Mouse (Mus musculus) MN1 (cell line): ENCODE results near the gene Exoc6.
"Not testable (repeated sequence)": the region's sequence is repeated elsewhere in the genome, so short reads cannot be mapped to it uniquely, and the experiment has no call there.

Source experiments
- DNase-seq: peaks from one replicate; pipeline ENCODE4 v3.0.0-alpha.2; 2016; ENCODE audit warnings: low spot score

Gene Exoc6

GRCm38 (mm10) chr19:37537717-37538116 lies 12.5 kb upstream of the Exoc6 start:
- no peak for DNase-seq

GRCm38 (mm10) chr19:37540201-37540600 lies 10.0 kb upstream of the Exoc6 start:
- no peak for DNase-seq

GRCm38 (mm10) chr19:37543537-37544326 lies 6.5 kb upstream of the Exoc6 start:
- no peak for DNase-seq

- DNase-seq: no peak
These were observed 5.7 kb upstream of the Exoc6 start for GRCm38 (mm10) chr19:37544476-37544875.

GRCm38 (mm10) chr19:37545231-37545630 lies 5.0 kb upstream of the Exoc6 start:
- DNase-seq: no peak

- DNase-seq: no peak
These were observed 4.5 kb upstream of the Exoc6 start for GRCm38 (mm10) chr19:37545725-37546124.

GRCm38 (mm10) chr19:37546776-37547175 lies 3.4 kb upstream of the Exoc6 start:
- DNase-seq: no peak

GRCm38 (mm10) chr19:37551040-37551566 lies 885 bp downstream of the Exoc6 start:
- no peak for DNase-seq

GRCm38 (mm10) chr19:37553376-37554265 lies 3.4 kb downstream of the Exoc6 start:
- no peak for DNase-seq

GRCm38 (mm10) chr19:37554266-37554650 lies 4.0 kb downstream of the Exoc6 start:
- DNase-seq: not testable (repeated sequence)

- DNase-seq: no peak
These were observed 5.8 kb downstream of the Exoc6 start for GRCm38 (mm10) chr19:37555863-37556566.

GRCm38 (mm10) chr19:37557898-37558297 lies 7.7 kb downstream of the Exoc6 start:
- no peak for DNase-seq

GRCm38 (mm10) chr19:37559286-37560079 lies 9.3 kb downstream of the Exoc6 start:
- peak; percentile 32 for DNase-seq

- no peak for DNase-seq
These were observed 9.8 kb downstream of the Exoc6 start for GRCm38 (mm10) chr19:37560080-37560427.

- DNase-seq: no peak
These were observed 11.1 kb downstream of the Exoc6 start for GRCm38 (mm10) chr19:37561106-37561892.

GRCm38 (mm10) chr19:37563763-37564162 lies 13.5 kb downstream of the Exoc6 start:
- peak; percentile 50 for DNase-seq

GRCm38 (mm10) chr19:37565806-37566205 lies 15.6 kb downstream of the Exoc6 start:
- peak; percentile 21 for DNase-seq

GRCm38 (mm10) chr19:37569186-37569754 lies 19.1 kb downstream of the Exoc6 start:
- no peak for DNase-seq

- DNase-seq: no peak
These were observed 20.9 kb downstream of the Exoc6 start for GRCm38 (mm10) chr19:37570966-37571718.
